Mouse (Mus musculus): ENCODE data around the gene Apol9a. TPM values are rescaled to one million over a fixed set of nuclear protein-coding genes. Genes with fewer than 3 reads are reported as not detected.
"Not testable (repeated sequence)": the region's sequence is repeated elsewhere in the genome, so short reads cannot be mapped to it uniquely, and the experiment has no call there.

The Apol9a gene
- total RNA-seq (2014; rRNA removed) (6.6 TPM in 1 of 2 replicates, not detected in the other), polyA plus RNA-seq (2015; fragmentation: Nextera tagmentation; extraction: Ambion mirVana) (0.55 and 0.99 TPM in 2 replicates)

DNA sequence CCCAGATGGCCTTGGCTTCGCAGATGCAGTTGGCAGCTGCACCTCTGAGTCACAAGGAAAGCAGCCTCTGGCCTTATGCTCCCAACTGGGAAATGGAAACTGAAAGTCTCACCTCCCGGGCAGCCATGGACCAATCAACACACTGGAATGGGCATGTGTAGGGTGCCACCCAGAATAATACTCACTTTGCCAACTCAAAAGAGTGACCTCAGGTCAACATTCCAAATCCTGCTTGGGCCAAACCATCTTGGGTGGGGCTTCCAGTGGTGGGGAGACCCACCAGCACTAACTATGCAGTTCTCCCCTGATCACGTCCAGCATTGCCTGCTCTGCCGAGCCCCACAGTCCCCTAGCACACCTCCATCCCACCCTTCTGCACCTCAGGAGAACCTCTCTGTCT lies at the start of gene Apol9a:
Gene Apol9a (minus strand): TSS at position 101 of the 400 bp plus-strand sequence.
- H3K36me3 ChIP-seq (ENCODE audit: insufficient read depth); H3K27ac ChIP-seq (ENCODE audit: low read depth, low read length); H3K9ac ChIP-seq; DNase-seq; H3K4me3 ChIP-seq (ENCODE audit: low read depth, low read length); H3K9me3 ChIP-seq (ENCODE audit: low read length); H3K4me1 ChIP-seq (ENCODE audit: insufficient read depth); ATAC-seq; H3K27me3 ChIP-seq (ENCODE audit: insufficient read depth, low read length); H3K4me2 ChIP-seq (ENCODE audit: low read depth): not testable (repeated sequence)
- 75% methylated on average over 1 of the region's 4 CpGs for WGBS

DNA sequence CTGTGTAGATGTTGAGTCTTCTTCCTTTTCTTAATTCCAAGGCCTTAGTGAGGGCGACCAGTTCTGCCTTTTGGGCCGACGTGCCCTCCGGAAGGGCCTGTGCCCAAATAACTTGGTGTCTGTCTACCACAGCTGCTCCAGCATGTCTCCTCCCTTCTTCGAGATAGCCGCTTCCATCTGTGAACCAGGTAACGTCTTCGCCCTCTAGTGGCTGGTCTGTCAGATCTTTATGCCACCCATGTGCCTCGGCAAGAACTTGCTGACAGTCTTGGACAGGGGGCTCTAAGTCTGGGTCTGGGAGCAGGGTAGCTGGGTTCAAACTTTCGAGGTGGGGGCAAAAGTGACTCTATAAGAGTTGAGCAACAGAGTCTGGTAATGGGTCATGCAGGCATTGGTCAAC lies 39.0 kb upstream of the Apol9a start:
- H3K9me3 ChIP-seq (ENCODE audit: low read length); H3K27ac ChIP-seq (ENCODE audit: low read depth, low read length); DNase-seq; H3K4me1 ChIP-seq (ENCODE audit: insufficient read depth); H3K36me3 ChIP-seq (ENCODE audit: insufficient read depth); H3K9ac ChIP-seq; ATAC-seq; H3K27me3 ChIP-seq (ENCODE audit: insufficient read depth, low read length); H3K4me3 ChIP-seq (ENCODE audit: low read depth, low read length); H3K4me2 ChIP-seq (ENCODE audit: low read depth): not testable (repeated sequence)
- WGBS, result 59% methylated on average over 10 of the region's 10 CpGs
- peak; percentile 25 for TF ChIP-seq CTCF (IDR thresholded peaks at IDR 0.05; ENCODE audit: low read depth)

DNA sequence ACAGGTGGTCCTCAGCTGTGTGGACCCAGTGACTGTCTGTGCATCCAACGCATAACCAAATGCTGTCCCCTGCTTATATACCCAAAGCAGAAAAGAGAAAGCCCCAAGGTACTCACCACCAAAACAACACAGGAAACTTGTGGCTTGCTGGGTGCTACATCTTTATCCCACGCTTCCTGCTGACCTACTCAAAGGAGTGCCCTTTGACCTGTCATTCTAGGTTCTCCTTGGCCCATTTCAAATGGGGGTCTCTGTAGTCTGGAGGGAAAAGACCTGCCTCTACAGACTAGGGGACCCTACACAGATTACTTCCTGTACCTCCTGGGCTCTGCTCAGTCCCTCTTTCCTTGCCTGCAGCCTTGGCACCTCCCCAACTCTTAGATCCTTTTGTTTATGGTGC lies 36.5 kb upstream of the Apol9a start, which contains the start of gene Apol7b:
Gene Apol7b (minus strand): TSS at position 101 of the 400 bp plus-strand sequence.
- WGBS, result 89% methylated on average over 2 of the region's 2 CpGs
- H3K4me1 ChIP-seq (ENCODE audit: insufficient read depth); DNase-seq; H3K4me2 ChIP-seq (ENCODE audit: low read depth); H3K36me3 ChIP-seq (ENCODE audit: insufficient read depth); H3K27ac ChIP-seq (ENCODE audit: low read depth, low read length); ATAC-seq; H3K4me3 ChIP-seq (ENCODE audit: low read depth, low read length); H3K27me3 ChIP-seq (ENCODE audit: insufficient read depth, low read length); H3K9ac ChIP-seq; H3K9me3 ChIP-seq (ENCODE audit: low read length): not testable (repeated sequence)

DNA sequence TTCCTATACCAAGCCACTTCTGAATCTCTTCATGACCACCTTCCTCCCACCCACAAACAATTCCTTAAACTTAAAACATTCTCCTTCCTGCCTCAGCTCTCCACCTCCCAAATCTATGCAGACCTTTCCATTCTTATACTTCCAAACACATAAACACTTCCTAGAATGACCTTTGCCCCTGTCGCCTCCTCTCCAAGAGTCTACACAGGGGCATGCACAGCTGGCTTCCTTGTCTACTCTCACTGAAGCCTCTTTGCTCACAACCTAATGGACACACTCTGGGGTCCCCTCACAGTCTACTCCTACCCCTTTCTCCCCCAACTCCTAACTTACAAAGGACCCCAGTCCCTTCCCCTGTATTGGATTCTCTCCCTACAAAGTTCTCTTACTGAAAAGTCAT lies 34.7 kb upstream of the Apol9a start:
- H3K36me3 ChIP-seq (ENCODE audit: insufficient read depth); H3K9ac ChIP-seq; H3K27ac ChIP-seq (ENCODE audit: low read depth, low read length); H3K4me1 ChIP-seq (ENCODE audit: insufficient read depth); ATAC-seq; H3K4me2 ChIP-seq (ENCODE audit: low read depth); H3K27me3 ChIP-seq (ENCODE audit: insufficient read depth, low read length); DNase-seq; H3K4me3 ChIP-seq (ENCODE audit: low read depth, low read length); H3K9me3 ChIP-seq (ENCODE audit: low read length): not testable (repeated sequence)
- 100% methylated on average over 1 of the region's 1 CpGs for WGBS

DNA sequence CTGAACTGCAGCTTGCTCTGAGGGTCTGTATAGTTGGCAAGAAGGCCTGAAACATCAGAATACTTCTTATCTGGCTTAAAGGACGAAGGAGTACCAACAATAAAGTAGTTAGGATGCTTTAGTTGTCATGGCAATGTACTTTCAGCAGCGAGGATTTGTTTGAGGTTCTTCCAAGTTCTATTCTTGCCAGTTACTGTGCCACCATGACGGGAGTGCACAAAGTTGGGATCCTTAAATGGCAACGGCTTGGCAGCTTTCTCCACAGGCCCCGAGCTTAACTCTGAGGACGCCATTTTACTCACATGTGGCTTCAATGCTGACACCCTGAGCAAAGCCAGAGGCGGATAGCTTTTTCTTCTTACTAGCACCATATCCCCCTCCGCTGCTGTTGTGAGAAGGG lies 33.8 kb upstream of the Apol9a start:
- H3K27me3 ChIP-seq (ENCODE audit: insufficient read depth, low read length); H3K4me1 ChIP-seq (ENCODE audit: insufficient read depth); H3K9ac ChIP-seq; H3K36me3 ChIP-seq (ENCODE audit: insufficient read depth); H3K4me3 ChIP-seq (ENCODE audit: low read depth, low read length); H3K9me3 ChIP-seq (ENCODE audit: low read length); H3K27ac ChIP-seq (ENCODE audit: low read depth, low read length); H3K4me2 ChIP-seq (ENCODE audit: low read depth): not testable (repeated sequence)
- WGBS, result 44% methylated on average over 8 of the region's 8 CpGs
- DNase-seq (peak; percentile 76), ATAC-seq (peak; percentile 77)

DNA sequence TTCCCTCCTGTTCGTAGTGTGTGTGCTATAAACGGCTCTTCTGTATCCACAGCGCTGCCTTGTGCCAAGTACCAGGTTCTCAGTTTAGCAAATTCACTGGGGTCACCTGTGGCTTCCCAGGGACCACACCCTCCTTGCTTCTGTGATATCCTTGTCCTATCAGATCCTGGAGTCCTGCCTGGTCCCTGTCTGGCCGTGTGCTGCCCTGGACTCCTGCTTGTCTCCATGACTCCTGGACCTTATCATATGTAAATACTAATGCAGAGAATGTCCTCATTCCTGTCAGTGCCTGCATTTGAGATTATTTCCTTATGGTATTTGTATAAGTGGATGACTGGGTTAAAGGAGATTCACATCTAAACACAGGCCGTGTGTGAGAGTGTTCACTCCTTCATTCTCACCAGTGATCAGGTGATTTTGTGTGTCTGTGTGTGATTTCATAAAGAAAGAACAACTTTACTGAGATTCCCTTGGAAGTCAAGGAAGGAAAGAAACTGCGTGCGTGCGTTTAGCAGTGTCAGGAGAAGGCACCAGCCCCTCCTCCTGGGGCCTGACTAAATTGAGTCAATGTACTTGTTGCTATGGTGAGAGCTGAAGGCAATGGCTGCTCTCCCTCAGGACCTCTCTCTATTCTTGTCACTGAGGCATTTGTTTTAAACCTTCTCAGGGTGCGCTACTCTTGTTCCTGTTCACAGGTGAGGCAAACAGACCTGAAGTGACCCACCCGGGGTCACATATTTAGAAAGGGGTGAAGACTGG lies 17.9 kb upstream of the Apol9a start:
- not testable (repeated sequence) for H3K27me3 ChIP-seq (ENCODE audit: insufficient read depth, low read length); H3K9me3 ChIP-seq (ENCODE audit: low read length); H3K4me1 ChIP-seq (ENCODE audit: insufficient read depth); DNase-seq; H3K9ac ChIP-seq; H3K4me3 ChIP-seq (ENCODE audit: low read depth, low read length); H3K27ac ChIP-seq (ENCODE audit: low read depth, low read length); H3K4me2 ChIP-seq (ENCODE audit: low read depth); H3K36me3 ChIP-seq (ENCODE audit: insufficient read depth)
- 75% methylated on average over 8 of the region's 10 CpGs for WGBS
- ATAC-seq, result peak; percentile 56; the same call in 1 of the 2 replicates

DNA sequence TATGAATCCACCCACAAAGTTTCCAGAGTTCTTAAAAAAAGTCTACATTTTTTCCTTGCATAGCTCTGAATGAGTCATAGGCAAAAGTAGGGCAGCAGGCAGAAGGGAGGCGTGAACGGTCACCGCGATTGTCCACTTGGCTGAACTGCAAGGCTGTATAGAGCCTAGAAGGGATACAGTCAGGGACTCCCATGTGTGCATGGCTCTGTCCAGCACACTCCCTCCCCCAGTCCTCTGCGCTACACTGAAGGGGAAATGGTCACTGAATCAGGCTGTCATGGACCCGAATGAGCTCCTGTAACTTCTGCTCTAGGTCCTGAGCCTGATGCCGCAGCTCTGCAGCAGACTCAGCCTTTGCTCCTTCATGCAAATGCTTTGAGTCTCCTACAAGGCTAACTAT lies 12.0 kb upstream of the Apol9a start:
- ATAC-seq; H3K4me1 ChIP-seq (ENCODE audit: insufficient read depth); DNase-seq; H3K27me3 ChIP-seq (ENCODE audit: insufficient read depth, low read length); H3K9ac ChIP-seq; H3K36me3 ChIP-seq (ENCODE audit: insufficient read depth); H3K27ac ChIP-seq (ENCODE audit: low read depth, low read length); H3K9me3 ChIP-seq (ENCODE audit: low read length); H3K4me2 ChIP-seq (ENCODE audit: low read depth); H3K4me3 ChIP-seq (ENCODE audit: low read depth, low read length): not testable (repeated sequence)
- WGBS, result 78% methylated on average over 3 of the region's 7 CpGs

DNA sequence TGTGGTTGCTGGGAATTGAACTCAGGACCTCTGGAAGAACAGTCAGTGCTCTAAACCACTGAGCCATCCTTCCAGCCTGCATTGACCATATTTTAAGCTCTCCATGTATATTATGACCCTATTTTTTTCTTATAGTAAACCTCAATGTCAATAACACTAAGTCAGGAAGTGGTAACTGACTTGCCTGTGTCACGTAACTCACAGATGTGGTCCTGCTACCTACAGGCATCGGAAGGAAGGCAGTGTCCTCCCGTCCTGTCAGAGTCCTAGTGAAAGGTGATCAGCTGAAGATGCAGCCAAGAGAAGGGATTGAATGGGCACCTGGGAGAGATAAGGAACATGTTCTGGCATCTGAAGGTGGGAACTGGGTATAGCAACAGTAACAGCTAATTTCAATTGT lies 8.7 kb upstream of the Apol9a start:
- not testable (repeated sequence) for DNase-seq; H3K36me3 ChIP-seq (ENCODE audit: insufficient read depth); ATAC-seq; H3K4me1 ChIP-seq (ENCODE audit: insufficient read depth); H3K9ac ChIP-seq; H3K27me3 ChIP-seq (ENCODE audit: insufficient read depth, low read length); H3K4me2 ChIP-seq (ENCODE audit: low read depth); H3K27ac ChIP-seq (ENCODE audit: low read depth, low read length); H3K9me3 ChIP-seq (ENCODE audit: low read length); H3K4me3 ChIP-seq (ENCODE audit: low read depth, low read length)
- WGBS, result no CpG with 5 or more reads among the region's 3 CpGs

DNA sequence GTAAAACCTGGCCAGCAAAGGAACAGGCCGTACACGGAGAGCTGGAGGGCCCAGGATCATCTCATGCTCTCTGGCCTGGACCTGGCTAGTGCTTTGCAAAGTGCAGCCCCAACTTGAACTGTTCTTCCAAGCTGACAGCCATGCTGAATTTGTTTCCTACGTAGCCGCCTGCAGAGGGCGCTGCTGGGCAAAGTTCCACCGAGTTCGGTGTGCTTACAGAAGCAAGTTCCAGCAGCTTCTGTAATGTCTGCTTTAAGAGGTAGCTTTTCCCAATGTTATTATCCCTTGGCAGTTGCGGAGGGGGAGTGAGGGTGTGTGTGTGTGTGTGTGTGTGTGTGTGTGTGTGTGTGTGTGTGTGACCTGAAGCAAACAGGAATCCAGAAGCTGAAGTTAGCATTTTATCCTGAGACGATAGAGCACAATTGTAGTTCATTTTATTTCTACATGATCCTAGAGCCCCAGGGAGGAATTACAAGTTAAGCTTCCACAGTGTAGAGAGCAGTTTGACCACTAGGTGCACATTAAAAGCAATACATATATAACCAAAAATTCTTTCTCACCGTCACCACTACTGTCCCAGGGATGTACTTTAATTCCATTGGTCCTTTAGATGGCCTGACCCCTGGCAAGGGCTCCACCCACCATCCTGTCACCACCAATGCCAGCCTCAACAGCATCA lies 5.9 kb upstream of the Apol9a start:
- DNase-seq; H3K4me1 ChIP-seq (ENCODE audit: insufficient read depth); H3K27ac ChIP-seq (ENCODE audit: low read depth, low read length); H3K27me3 ChIP-seq (ENCODE audit: insufficient read depth, low read length); H3K9me3 ChIP-seq (ENCODE audit: low read length); H3K4me2 ChIP-seq (ENCODE audit: low read depth); H3K9ac ChIP-seq; H3K36me3 ChIP-seq (ENCODE audit: insufficient read depth); H3K4me3 ChIP-seq (ENCODE audit: low read depth, low read length): not testable (repeated sequence)
- peak; percentile 77 for ATAC-seq
- 33% methylated on average over 2 of the region's 10 CpGs for WGBS

DNA sequence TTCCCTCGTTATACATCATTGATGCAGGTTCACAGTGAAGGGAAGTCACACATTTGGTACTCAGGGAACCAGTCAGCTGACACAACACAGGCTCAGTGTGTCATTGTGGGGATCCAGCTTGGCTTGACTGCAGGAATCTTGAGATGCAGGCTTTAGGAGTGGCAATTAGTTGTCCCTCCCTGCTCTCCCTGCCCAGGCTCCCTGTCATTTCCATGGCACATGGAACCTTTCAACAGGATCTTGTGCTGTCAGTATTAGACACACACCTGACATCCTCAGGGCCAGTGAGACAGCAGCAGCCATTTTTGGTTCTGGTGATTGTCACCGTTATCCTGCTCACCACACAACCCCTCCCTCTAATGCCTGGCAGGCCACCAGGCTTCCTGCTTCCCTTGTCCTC lies 4.7 kb upstream of the Apol9a start:
- ATAC-seq; H3K4me1 ChIP-seq (ENCODE audit: insufficient read depth); DNase-seq; H3K9ac ChIP-seq; H3K27ac ChIP-seq (ENCODE audit: low read depth, low read length); H3K27me3 ChIP-seq (ENCODE audit: insufficient read depth, low read length); H3K4me2 ChIP-seq (ENCODE audit: low read depth); H3K9me3 ChIP-seq (ENCODE audit: low read length); H3K4me3 ChIP-seq (ENCODE audit: low read depth, low read length); H3K36me3 ChIP-seq (ENCODE audit: insufficient read depth): not testable (repeated sequence)
- WGBS, result 78% methylated on average over 2 of the region's 2 CpGs

Measured in forebrain, postnatal 0 days (tissue).